Mouse (Mus musculus): ENCODE data around the gene Tyro3.

GRCm38 (mm10) chr2:119864484-119864883 is 67.0 kb downstream of the Tyro3 start:
- TF ChIP-seq E2F4 (IDR thresholded peaks at IDR 0.05; ENCODE audit: insufficient read depth): no peak
- TF ChIP-seq MAX (IDR thresholded peaks at IDR 0.05; ENCODE audit: low read depth): no peak
- no peak for TF ChIP-seq POLR2A (IDR thresholded peaks at IDR 0.05; ENCODE audit: insufficient read length, low read depth)
- TF ChIP-seq TCF12 (IDR thresholded peaks at IDR 0.05; ENCODE audit: insufficient read depth, poor library complexity, severe bottlenecking): no peak
- TF ChIP-seq REST (IDR thresholded peaks at IDR 0.05; ENCODE audit: insufficient read depth, insufficient read length): no peak
- TF ChIP-seq USF1 (IDR thresholded peaks at IDR 0.05; ENCODE audit: low read depth): no peak
